Mouse (Mus musculus): ENCODE data around the gene Med12l.

Gene Med12l

GRCm38 (mm10) chr3:59005271-59005995 is at the start of gene Med12l:
TSS of gene Med12l (plus strand) at chr3:59005825.
- peak; percentile 45 for DNase-seq (ENCODE audit: low read depth, low spot score)

- no peak for DNase-seq (ENCODE audit: low read depth, low spot score)
Observed at GRCm38 (mm10) chr3:58961166-58961565, 44.5 kb upstream of the Med12l start.

- no peak for DNase-seq (ENCODE audit: low read depth, low spot score)
Observed at GRCm38 (mm10) chr3:58977413-58977812, 28.2 kb upstream of the Med12l start.

- DNase-seq (ENCODE audit: low read depth, low spot score): no peak
Observed at GRCm38 (mm10) chr3:58977906-58978622, 27.6 kb upstream of the Med12l start.

- no peak for DNase-seq (ENCODE audit: low read depth, low spot score)
Observed at GRCm38 (mm10) chr3:58980579-58980978, 25.0 kb upstream of the Med12l start.

- peak; percentile 34 for DNase-seq (ENCODE audit: low read depth, low spot score)
Observed at GRCm38 (mm10) chr3:58982896-58983837, 22.5 kb upstream of the Med12l start.

GRCm38 (mm10) chr3:58983838-58984598 is 21.6 kb upstream of the Med12l start:
- DNase-seq (ENCODE audit: low read depth, low spot score): no peak

- DNase-seq (ENCODE audit: low read depth, low spot score): no peak
Observed at GRCm38 (mm10) chr3:58985816-58986215, 19.8 kb upstream of the Med12l start.

- no peak for DNase-seq (ENCODE audit: low read depth, low spot score)
Observed at GRCm38 (mm10) chr3:58989374-58989773, 16.3 kb upstream of the Med12l start.

- DNase-seq (ENCODE audit: low read depth, low spot score): no peak
Observed at GRCm38 (mm10) chr3:58990556-58990955, 15.1 kb upstream of the Med12l start.

GRCm38 (mm10) chr3:58992122-58992521 is 13.5 kb upstream of the Med12l start:
- DNase-seq (ENCODE audit: low read depth, low spot score): no peak

- DNase-seq (ENCODE audit: low read depth, low spot score): no peak
Observed at GRCm38 (mm10) chr3:58993619-58994018, 12.0 kb upstream of the Med12l start.

- no peak for DNase-seq (ENCODE audit: low read depth, low spot score)
Observed at GRCm38 (mm10) chr3:59003756-59004155, 1.9 kb upstream of the Med12l start.

- peak; percentile 16 for DNase-seq (ENCODE audit: low read depth, low spot score)
Observed at GRCm38 (mm10) chr3:59005996-59006730, 538 bp downstream of the Med12l start.

- peak; percentile 42 for DNase-seq (ENCODE audit: low read depth, low spot score)
Observed at GRCm38 (mm10) chr3:59006731-59007441, 1.3 kb downstream of the Med12l start.

GRCm38 (mm10) chr3:59010276-59010675 is 4.7 kb downstream of the Med12l start:
- DNase-seq (ENCODE audit: low read depth, low spot score): no peak

- no peak for DNase-seq (ENCODE audit: low read depth, low spot score)
Observed at GRCm38 (mm10) chr3:59015698-59016412, 10.2 kb downstream of the Med12l start.

- DNase-seq (ENCODE audit: low read depth, low spot score): no peak
Observed at GRCm38 (mm10) chr3:59016501-59016900, 10.9 kb downstream of the Med12l start.

GRCm38 (mm10) chr3:59021236-59021635 is 15.6 kb downstream of the Med12l start:
- no peak for DNase-seq (ENCODE audit: low read depth, low spot score)

Measured in WW6 (cell line).